Mouse (Mus musculus) cortical plate, adult 2 months (tissue): ENCODE measurements around the gene Mtg1.
A peak's percentile ranks its signal among the peaks of the same experiment; 100 is the strongest.

Experiments used
- CTCF ChIP-seq: fragments of 200-500 bp; IDR thresholded peaks from 2 replicates; pipeline ENCODE4 v1.5.1; 2011; ENCODE audit warnings: mild to moderate bottlenecking, control low read depth, low read length; ENCODE audit not compliant: insufficient read depth; ENCODE audit errors: extremely low read depth
- POLR2A ChIP-seq: fragments of 200-500 bp; IDR thresholded peaks from 2 replicates; pipeline ENCODE4 v1.6.1; 2011; ENCODE audit warnings: mild to moderate bottlenecking, low read length, control low read depth; ENCODE audit not compliant: insufficient read depth; ENCODE audit errors: extremely low read depth

DNA sequence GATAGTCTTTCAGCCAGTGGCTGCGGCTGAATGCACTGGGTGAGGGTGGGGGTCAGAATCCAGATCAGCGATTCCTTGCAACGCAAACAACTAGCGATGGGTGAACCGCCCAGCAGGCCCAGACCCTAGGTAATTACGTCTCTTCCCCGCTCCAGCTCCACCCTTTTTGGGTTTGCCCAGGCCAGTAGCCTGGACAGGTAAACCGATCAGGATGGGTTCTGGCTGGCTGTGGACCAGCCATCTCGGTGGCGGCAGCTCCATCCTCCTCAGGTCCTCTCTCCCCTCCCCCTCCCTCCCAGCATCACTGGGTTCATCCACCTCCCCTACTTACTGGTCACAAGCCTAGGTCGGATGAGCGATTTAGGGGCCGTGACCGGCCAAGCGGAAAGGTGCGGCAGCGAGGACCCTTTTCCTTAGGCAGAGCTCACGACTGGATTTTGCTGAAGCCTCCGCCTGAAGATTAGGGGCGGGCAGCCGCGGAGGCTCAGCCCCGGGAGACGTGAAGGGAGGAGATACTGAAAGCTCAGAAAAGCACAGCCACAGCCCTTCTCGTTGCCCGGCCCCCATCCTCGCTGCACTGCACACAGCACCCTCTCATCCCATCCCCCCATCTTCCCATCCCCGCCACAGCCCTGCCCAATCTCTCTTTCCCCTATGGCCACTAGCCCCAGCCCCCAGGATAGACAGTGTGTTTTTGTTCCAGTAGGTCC, 17.0 kb downstream of the Mtg1 start, which contains the start of gene Sprn:
- peak; percentile 87 for TF ChIP-seq POLR2A
- no peak for TF ChIP-seq CTCF
